Mouse (Mus musculus): ENCODE data around the gene 4930583I09Rik. TPM values are rescaled to one million over a fixed set of nuclear protein-coding genes. Genes with fewer than 3 reads are reported as not detected.

4930583I09Rik gene
- polyA plus RNA-seq, 1 experiment from 2014 or later, result not detected

GRCm38 (mm10) chr17:64833906-64834490, 1.9 kb downstream of the 4930583I09Rik start:
- no peaks in the 10 kb centered on the region for H3K9me3 ChIP-seq (replicated peaks; ENCODE audit: control insufficient read depth, low read length)
- no peak overlapping the region for H3K4me2 ChIP-seq (ENCODE audit: low read depth, low read length)
- H3K27me3 ChIP-seq (ENCODE audit: control insufficient read depth, insufficient read depth, low read length), result no peaks in the 10 kb centered on the region
- ATAC-seq (ENCODE audit: insufficient read depth, low FRiP score), result no peak
- H3K27ac ChIP-seq (ENCODE audit: low read length), result no peak overlapping the region
- H3K4me3 ChIP-seq (replicated peaks; ENCODE audit: low read length), result no peak overlapping the region
- no peaks in the 10 kb centered on the region for H3K4me1 ChIP-seq (ENCODE audit: control insufficient read depth, insufficient read depth, low read length)
- no peaks in the 10 kb centered on the region for H3K36me3 ChIP-seq (ENCODE audit: control insufficient read depth, insufficient read depth, low read length)
- H3K9ac ChIP-seq (ENCODE audit: low read length), result no peak overlapping the region
- 84% methylated on average over 7 of the region's 7 CpGs for WGBS

- no peak overlapping the region for H3K4me2 ChIP-seq (ENCODE audit: low read depth, low read length)
- no peaks in the 10 kb centered on the region for H3K4me1 ChIP-seq (ENCODE audit: control insufficient read depth, insufficient read depth, low read length)
- no peak overlapping the region for H3K4me3 ChIP-seq (replicated peaks; ENCODE audit: low read length)
- H3K9ac ChIP-seq (ENCODE audit: low read length), result no peak overlapping the region
- H3K36me3 ChIP-seq (ENCODE audit: control insufficient read depth, insufficient read depth, low read length), result no peaks in the 10 kb centered on the region
- 80% methylated on average over 2 of the region's 2 CpGs for WGBS
- no peak for ATAC-seq (ENCODE audit: insufficient read depth, low FRiP score)
- H3K27me3 ChIP-seq (ENCODE audit: control insufficient read depth, insufficient read depth, low read length), result no peaks in the 10 kb centered on the region
- H3K9me3 ChIP-seq (replicated peaks; ENCODE audit: control insufficient read depth, low read length), result no peaks in the 10 kb centered on the region
- no peak overlapping the region for H3K27ac ChIP-seq (ENCODE audit: low read length)
These were observed 2.8 kb downstream of the 4930583I09Rik start for GRCm38 (mm10) chr17:64833071-64833470.

GRCm38 (mm10) chr17:64827482-64827881, 8.4 kb downstream of the 4930583I09Rik start:
- H3K4me3 ChIP-seq (replicated peaks; ENCODE audit: low read length), result no peak overlapping the region
- H3K4me1 ChIP-seq (ENCODE audit: control insufficient read depth, insufficient read depth, low read length), result no peaks in the 10 kb centered on the region
- H3K27me3 ChIP-seq (ENCODE audit: control insufficient read depth, insufficient read depth, low read length), result no peaks in the 10 kb centered on the region
- no peak for ATAC-seq (ENCODE audit: insufficient read depth, low FRiP score)
- no peak overlapping the region for H3K9ac ChIP-seq (ENCODE audit: low read length)
- 88% methylated on average over 5 of the region's 5 CpGs for WGBS
- H3K27ac ChIP-seq (ENCODE audit: low read length), result no peak overlapping the region
- H3K9me3 ChIP-seq (replicated peaks; ENCODE audit: control insufficient read depth, low read length), result no peaks in the 10 kb centered on the region
- no peaks in the 10 kb centered on the region for H3K36me3 ChIP-seq (ENCODE audit: control insufficient read depth, insufficient read depth, low read length)
- H3K4me2 ChIP-seq (ENCODE audit: low read depth, low read length), result no peak overlapping the region

- no peaks in the 10 kb centered on the region for H3K36me3 ChIP-seq (ENCODE audit: control insufficient read depth, insufficient read depth, low read length)
- ATAC-seq (ENCODE audit: insufficient read depth, low FRiP score), result no peak
- H3K4me3 ChIP-seq (replicated peaks; ENCODE audit: low read length), result no peak overlapping the region
- H3K4me1 ChIP-seq (ENCODE audit: control insufficient read depth, insufficient read depth, low read length), result no peaks in the 10 kb centered on the region
- no peak overlapping the region for H3K4me2 ChIP-seq (ENCODE audit: low read depth, low read length)
- no peaks in the 10 kb centered on the region for H3K9me3 ChIP-seq (replicated peaks; ENCODE audit: control insufficient read depth, low read length)
- H3K27me3 ChIP-seq (ENCODE audit: control insufficient read depth, insufficient read depth, low read length), result no peaks in the 10 kb centered on the region
- H3K27ac ChIP-seq (ENCODE audit: low read length), result no peak overlapping the region
- no peak overlapping the region for H3K9ac ChIP-seq (ENCODE audit: low read length)
- 79% methylated on average over 4 of the region's 4 CpGs for WGBS
These were observed 9.0 kb downstream of the 4930583I09Rik start for GRCm38 (mm10) chr17:64826843-64827242.

- Histone ChIP-seq H3K4me1 (ENCODE audit: control insufficient read depth, insufficient read depth, low read length) (no peaks in the 10 kb centered on the region), H3K36me3 (ENCODE audit: control insufficient read depth, insufficient read depth, low read length) (no peaks in the 10 kb centered on the region), H3K4me3 (replicated peaks; ENCODE audit: low read length) (no peak overlapping the region), H3K4me2 (ENCODE audit: low read depth, low read length) (no peak overlapping the region), H3K9ac (ENCODE audit: low read length) (no peak overlapping the region), H3K27ac (ENCODE audit: low read length) (no peak overlapping the region), H3K9me3 (replicated peaks; ENCODE audit: control insufficient read depth, low read length) (no peaks in the 10 kb centered on the region), H3K27me3 (ENCODE audit: control insufficient read depth, insufficient read depth, low read length) (no peaks in the 10 kb centered on the region)
- ATAC-seq (ENCODE audit: insufficient read depth, low FRiP score), result no peak
- 78% methylated on average over 5 of the region's 5 CpGs for WGBS
These were observed 13.3 kb downstream of the 4930583I09Rik start for GRCm38 (mm10) chr17:64822561-64822960.

GRCm38 (mm10) chr17:64820841-64821593, 14.9 kb downstream of the 4930583I09Rik start:
- ATAC-seq (ENCODE audit: insufficient read depth, low FRiP score), result no peak
- WGBS, result 79% methylated on average over 7 of the region's 7 CpGs
- Histone ChIP-seq H3K4me1 (ENCODE audit: control insufficient read depth, insufficient read depth, low read length) (no peaks in the 10 kb centered on the region), H3K27me3 (ENCODE audit: control insufficient read depth, insufficient read depth, low read length) (no peaks in the 10 kb centered on the region), H3K36me3 (ENCODE audit: control insufficient read depth, insufficient read depth, low read length) (no peaks in the 10 kb centered on the region), H3K27ac (ENCODE audit: low read length) (no peak overlapping the region), H3K9me3 (replicated peaks; ENCODE audit: control insufficient read depth, low read length) (no peaks in the 10 kb centered on the region), H3K4me3 (replicated peaks; ENCODE audit: low read length) (no peak overlapping the region), H3K4me2 (ENCODE audit: low read depth, low read length) (no peak overlapping the region), H3K9ac (ENCODE audit: low read length) (no peak overlapping the region)

GRCm38 (mm10) chr17:64816298-64816697, 19.6 kb downstream of the 4930583I09Rik start:
- ATAC-seq (ENCODE audit: insufficient read depth, low FRiP score), result no peak
- Histone ChIP-seq H3K4me2 (ENCODE audit: low read depth, low read length) (no peak overlapping the region), H3K27me3 (ENCODE audit: control insufficient read depth, insufficient read depth, low read length) (no peaks in the 10 kb centered on the region), H3K36me3 (ENCODE audit: control insufficient read depth, insufficient read depth, low read length) (no peaks in the 10 kb centered on the region), H3K27ac (ENCODE audit: low read length) (no peak overlapping the region), H3K9ac (ENCODE audit: low read length) (no peak overlapping the region), H3K4me1 (ENCODE audit: control insufficient read depth, insufficient read depth, low read length) (no peaks in the 10 kb centered on the region), H3K4me3 (replicated peaks; ENCODE audit: low read length) (no peak overlapping the region), H3K9me3 (replicated peaks; ENCODE audit: control insufficient read depth, low read length) (no peaks in the 10 kb centered on the region)
- WGBS, result 88% methylated on average over 3 of the region's 3 CpGs

- Histone ChIP-seq H3K4me1 (ENCODE audit: control insufficient read depth, insufficient read depth, low read length) (no peaks in the 10 kb centered on the region), H3K27ac (ENCODE audit: low read length) (no peak overlapping the region), H3K36me3 (ENCODE audit: control insufficient read depth, insufficient read depth, low read length) (no peaks in the 10 kb centered on the region), H3K4me3 (replicated peaks; ENCODE audit: low read length) (no peak overlapping the region), H3K27me3 (ENCODE audit: control insufficient read depth, insufficient read depth, low read length) (no peaks in the 10 kb centered on the region), H3K4me2 (ENCODE audit: low read depth, low read length) (no peak overlapping the region), H3K9ac (ENCODE audit: low read length) (no peak overlapping the region), H3K9me3 (replicated peaks; ENCODE audit: control insufficient read depth, low read length) (no peaks in the 10 kb centered on the region)
- 69% methylated on average over 2 of the region's 2 CpGs for WGBS
- no peak for ATAC-seq (ENCODE audit: insufficient read depth, low FRiP score)
These were observed 20.1 kb downstream of the 4930583I09Rik start for GRCm38 (mm10) chr17:64815806-64816205.

GRCm38 (mm10) chr17:64813568-64813967, 22.3 kb downstream of the 4930583I09Rik start:
- Histone ChIP-seq H3K27me3 (ENCODE audit: control insufficient read depth, insufficient read depth, low read length) (no peaks in the 10 kb centered on the region), H3K4me3 (replicated peaks; ENCODE audit: low read length) (no peak overlapping the region), H3K36me3 (ENCODE audit: control insufficient read depth, insufficient read depth, low read length) (no peaks in the 10 kb centered on the region), H3K9ac (ENCODE audit: low read length) (no peak overlapping the region), H3K9me3 (replicated peaks; ENCODE audit: control insufficient read depth, low read length) (no peaks in the 10 kb centered on the region), H3K27ac (ENCODE audit: low read length) (no peak overlapping the region), H3K4me1 (ENCODE audit: control insufficient read depth, insufficient read depth, low read length) (no peaks in the 10 kb centered on the region), H3K4me2 (ENCODE audit: low read depth, low read length) (no peak overlapping the region)
- ATAC-seq (ENCODE audit: insufficient read depth, low FRiP score), result no peak
- 82% methylated on average over 6 of the region's 6 CpGs for WGBS

Measured in stomach, embryonic 16.5 days (tissue).